Mouse (Mus musculus) lung, postnatal 10 days (tissue): ENCODE measurements at regions not wholly inside any gene's neighbourhood (a gene's known extent, or its start where the extent isn't known, plus 50 kb on each side); places are given as distances from the start of the nearest gene placed in this dataset.

ENCODE experiments used
- DNase-seq: peaks from one replicate; pipeline ENCODE4 v3.0.0; 2021

DNA sequence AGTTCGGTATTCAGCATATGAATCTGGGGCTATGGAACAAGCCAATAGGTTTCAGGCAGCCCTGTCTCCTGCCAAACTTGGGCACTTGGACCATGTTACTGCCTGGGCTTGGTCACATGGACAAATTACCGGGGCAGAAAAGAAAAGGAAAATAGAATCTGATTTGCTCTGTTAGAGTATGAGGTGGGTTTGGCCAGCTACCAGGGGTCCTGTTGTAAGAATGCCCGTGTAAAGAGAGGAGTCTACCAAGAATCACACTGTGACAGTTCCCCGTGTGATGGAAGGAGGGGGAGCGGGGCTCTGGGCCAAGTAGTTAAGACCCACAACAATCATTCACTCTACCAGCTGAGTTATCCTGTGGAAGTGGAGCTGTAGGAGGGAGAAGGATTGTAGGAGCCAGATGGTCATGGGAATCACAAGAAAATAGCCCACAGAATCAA lies 266.2 kb downstream of the Pik3r1 start:
- no peak for DNase-seq

DNA sequence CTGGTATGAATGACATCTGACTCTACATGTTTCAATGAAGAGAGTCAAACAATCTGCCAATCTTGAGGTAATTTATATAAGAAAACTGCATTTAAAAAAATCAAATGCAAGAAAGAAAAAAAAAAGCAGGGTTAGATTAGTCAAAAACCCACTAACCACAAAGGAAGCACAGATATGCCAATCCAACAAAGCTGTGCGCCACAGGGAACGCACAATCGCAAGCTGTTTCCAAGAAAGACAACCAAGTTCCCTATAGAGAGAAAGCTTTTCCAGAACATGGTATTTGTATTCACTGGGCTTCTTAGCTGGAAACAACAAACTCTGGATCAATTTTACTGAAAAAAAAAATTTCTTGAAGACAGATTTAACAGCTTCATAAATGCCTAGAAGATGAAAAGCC lies 267.0 kb downstream of the Pik3r1 start:
- DNase-seq: no peak

GRCm38 (mm10) chr13:101491835-101492234 lies 276.2 kb downstream of the Pik3r1 start:
- DNase-seq: no peak

DNA sequence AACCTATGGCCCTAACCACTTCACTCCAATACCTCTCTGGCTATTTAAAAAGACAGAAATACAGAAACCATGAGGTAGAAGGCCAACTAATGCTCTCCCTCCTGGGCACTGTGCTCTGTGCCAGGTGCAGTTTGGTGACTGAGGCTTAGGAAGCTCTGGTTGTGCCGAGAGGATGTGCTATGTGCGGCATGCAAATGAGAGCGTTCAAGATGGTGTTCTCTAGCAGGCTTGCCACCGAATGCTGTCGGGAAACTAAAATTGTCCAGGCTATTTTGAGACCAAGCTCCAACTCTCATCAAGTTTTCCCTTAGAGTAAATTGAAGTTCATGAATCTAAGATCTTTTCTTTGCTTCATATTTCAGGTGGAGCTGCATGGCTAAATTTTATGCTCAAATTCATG lies 277.1 kb downstream of the Pik3r1 start:
- no peak for DNase-seq

GRCm38 (mm10) chr13:101487621-101488020 lies 280.4 kb downstream of the Pik3r1 start:
- no peak for DNase-seq

DNA sequence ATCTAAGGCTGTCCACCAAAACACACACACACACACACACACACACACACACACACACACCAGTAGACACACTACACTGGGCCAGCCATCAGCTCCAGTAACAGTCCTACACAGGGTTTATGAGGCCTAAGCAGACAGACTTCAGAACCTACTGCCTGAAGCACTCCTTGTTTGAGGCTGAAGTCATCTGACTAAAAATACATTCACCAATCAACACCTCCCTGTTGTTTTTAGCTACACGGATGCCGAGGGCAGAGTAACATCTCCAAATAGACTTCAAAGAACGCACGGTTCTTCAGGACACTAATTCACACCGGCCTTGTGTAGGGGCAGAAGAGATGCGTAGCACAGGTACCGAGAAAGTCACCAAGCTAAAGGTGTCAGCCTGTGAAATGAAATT lies 282.2 kb downstream of the Pik3r1 start:
- no peak for DNase-seq

DNA sequence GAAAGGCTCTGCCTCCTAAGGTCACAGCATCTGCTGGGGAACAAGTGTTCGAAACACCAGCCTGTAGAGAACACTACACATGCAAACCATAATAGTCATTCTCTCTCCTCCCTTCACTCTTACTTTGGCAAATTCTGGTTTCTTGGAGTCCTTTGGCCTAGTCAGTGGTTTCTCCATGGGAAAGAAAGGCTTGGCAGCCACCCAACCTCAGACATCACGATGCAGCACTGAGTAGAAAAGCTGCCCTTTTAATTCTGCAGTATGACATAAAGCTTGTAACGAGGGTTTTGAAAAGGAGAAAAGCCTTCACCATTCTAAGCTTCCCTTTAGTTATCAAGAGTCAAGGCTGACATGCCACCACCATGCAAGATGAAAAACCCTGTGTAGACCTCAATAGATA lies 284.2 kb downstream of the Pik3r1 start:
- DNase-seq: peak; percentile 16

GRCm38 (mm10) chr13:101481551-101482184 lies 286.3 kb downstream of the Pik3r1 start:
- no peak for DNase-seq

DNA sequence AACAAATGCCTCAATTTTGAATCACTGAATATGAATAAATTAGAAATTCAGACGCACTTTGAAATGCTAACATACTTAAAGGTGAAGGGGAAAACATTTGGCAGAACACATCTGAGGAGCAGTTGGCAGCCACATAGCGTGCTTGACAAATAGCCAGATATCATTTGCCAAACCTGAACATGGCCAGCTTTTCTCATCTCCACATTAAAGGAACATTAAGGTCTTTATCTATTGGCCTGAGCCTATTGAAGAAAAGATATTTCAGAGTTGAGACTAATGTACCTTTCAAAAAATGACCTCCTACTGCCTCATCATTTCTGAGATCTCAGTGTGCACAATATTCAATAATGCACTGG lies 288.7 kb downstream of the Pik3r1 start:
- DNase-seq: no peak

- DNase-seq: no peak
Observed at GRCm38 (mm10) chr13:101478608-101479296, 289.3 kb downstream of the Pik3r1 start.

DNA sequence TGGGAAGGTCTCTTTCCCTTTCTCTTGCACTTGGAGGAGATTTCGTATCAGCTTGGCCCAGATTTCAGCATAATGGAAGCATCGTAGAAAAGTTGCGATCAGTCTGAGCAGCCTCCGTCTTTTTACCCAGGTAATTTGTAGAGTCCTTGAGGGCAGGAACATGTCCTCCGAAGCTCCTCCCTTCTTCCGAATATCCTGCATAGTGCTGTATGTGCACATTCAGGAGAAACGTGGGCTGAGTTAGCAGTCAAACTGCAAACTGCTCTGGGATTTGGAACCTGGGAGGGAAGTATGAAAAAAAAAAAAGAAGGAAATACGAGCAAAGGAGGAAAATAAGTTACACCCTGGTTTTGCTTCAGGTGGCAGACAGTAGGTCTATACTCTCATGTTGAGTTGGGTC lies 294.7 kb downstream of the Pik3r1 start:
- DNase-seq: no peak

DNA sequence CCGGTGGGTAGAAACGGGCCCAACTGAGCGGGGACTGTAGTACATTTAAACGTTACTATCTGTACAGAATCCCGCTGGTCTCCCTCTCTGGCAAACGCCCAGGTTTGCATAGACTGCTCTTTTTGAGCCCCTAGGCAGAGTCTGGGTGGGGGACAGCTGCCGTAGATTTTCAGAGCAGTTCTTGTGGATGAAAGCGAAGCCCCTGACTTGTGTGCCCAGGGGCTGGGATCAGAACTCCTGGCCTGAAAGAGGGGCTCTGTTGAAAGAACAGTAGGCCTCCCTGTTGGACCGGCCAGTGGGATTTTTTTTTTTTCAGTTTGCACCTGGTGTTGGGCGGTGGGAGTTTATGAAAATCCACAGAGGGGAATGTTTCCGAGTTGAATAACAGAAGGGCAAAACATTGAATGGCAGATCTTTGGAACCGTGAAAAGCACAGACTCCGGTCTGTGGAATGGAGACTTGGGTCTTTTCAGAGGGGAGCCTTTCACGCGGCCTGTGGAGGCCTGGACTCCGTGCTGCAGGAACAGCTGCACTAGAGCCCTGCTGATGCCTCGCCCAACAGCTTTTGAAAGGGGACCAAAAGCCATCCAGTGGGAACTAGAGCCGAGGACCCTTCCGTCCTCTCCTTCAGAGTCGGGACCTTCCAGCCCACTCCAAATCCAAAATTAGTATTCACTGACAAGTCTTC lies 297.3 kb downstream of the Pik3r1 start:
- DNase-seq: no peak

- DNase-seq: no peak
Observed at GRCm38 (mm10) chr13:101465748-101466127, 302.3 kb downstream of the Pik3r1 start.

DNA sequence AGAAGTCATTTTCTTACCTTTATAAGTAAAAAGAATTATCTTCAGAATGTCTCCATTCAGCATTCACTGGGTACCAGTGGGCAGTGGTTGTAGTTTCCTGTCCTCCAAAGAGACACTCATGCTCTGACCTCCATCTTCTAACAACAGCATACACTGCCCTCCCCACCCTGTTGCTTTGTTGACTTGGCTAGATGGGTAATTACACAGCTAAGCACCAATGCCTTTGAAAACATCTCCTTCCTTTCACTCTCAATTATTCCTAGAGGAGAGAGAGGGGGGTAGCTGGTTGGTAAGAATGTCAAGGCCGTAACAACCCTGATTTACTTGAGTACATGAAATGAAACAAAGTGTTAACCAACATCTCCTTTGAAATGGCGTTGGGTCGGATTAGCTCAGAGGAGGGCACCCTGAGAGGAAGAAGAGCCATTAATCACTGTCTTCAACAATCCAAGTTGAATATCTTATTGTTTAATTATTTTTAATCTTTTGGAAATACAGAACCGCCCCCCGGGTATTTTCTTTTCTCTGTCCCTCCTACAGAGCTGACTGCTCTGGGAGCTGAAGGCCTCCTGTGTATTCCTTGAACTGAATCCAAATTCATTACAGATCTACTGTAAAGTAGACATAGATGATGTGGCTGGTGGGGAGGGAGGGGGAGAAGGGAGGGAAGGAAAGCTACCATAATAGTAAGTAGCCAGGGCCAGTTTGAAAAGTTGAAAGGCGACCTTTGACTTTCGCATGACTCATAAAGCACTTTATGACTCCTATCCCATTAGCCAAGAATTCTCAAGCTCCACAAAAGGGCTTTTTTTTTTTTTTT lies 302.9 kb downstream of the Pik3r1 start:
- peak; percentile 8 for DNase-seq

GRCm38 (mm10) chr13:101456926-101457325 lies 311.1 kb downstream of the Pik3r1 start:
- no peak for DNase-seq

- no peak for DNase-seq
Observed at GRCm38 (mm10) chr13:101454276-101454675, 313.7 kb downstream of the Pik3r1 start.

GRCm38 (mm10) chr13:101450501-101450900 lies 317.5 kb downstream of the Pik3r1 start:
- no peak for DNase-seq

DNA sequence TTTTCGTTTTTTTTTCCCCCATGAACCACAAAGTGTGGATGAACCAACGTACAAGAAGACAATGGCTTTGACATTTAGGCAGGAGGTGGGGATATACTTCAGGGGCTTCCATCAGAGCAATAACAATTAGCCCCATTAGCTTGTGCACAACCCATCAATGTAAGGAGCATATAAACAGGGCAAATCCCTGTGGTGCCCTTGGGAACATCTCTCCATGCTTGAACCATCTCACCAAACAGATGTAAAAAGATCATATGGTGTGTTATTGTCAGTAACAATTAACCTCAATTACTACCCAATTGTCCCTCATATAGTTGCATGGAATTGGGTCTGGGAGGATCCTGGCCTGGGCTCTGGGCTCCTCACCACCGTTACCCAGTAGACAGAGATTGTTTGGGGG lies 328.5 kb downstream of the Pik3r1 start:
- no peak for DNase-seq

- no peak for DNase-seq
Observed at GRCm38 (mm10) chr13:101439041-101439440, 329.0 kb downstream of the Pik3r1 start.

DNA sequence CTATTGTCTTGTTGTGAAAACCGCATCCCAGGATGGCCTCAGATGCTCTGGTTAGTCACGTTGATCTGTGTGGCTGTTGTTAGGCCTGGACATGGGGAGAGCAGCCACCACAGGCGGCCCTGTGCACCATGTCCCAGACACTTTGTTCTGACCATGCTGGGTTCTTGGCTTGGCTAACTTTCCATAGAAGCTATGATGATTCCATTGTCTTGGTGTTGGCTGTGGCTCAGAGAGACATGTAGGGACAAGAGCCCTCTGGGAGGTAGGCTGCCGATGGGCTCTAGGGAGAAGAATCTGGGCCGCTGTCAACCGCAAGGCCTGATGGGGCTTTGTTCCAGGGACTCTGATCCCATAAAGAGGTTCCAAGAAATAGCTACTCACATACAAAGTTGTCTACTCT lies 334.9 kb downstream of the Pik3r1 start:
- no peak for DNase-seq

DNA sequence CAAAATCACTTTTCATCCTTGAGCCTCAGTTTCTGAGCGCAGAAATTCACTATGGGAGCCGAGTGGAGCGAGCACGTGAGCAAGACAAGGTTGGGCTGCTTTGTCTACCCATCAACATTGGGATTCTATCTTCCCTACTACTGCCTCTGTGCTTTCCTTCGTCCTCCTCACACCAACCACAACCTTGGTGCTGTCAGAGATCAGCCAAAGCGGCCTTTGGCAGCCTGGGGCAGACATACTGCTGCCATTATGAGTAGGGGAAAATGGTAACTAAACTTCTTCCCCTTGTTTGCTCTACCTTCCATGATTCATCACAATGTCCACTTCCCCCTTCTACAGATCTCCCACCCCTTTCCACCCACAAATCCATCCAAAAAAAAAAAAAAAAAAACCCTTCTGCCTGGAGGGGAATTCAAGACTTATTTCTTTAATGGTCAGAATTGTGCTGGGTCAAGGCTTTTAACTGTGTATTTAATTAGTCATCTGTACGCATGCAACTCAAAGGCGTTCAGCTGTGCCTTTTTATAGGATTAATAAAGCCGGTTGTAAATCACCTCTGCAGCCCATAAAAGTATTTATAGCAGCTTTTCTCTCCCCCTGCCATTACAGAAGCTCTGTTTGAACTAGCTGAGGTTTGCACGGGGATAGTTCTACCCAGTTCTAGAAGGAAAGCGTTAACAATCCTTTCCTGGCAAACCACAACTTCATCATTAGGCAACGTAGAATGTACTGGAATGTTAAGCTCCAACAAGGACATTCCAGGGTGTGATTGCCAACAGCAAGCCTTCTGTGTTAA lies 340.4 kb downstream of the Pik3r1 start:
- peak; percentile 24 for DNase-seq

DNA sequence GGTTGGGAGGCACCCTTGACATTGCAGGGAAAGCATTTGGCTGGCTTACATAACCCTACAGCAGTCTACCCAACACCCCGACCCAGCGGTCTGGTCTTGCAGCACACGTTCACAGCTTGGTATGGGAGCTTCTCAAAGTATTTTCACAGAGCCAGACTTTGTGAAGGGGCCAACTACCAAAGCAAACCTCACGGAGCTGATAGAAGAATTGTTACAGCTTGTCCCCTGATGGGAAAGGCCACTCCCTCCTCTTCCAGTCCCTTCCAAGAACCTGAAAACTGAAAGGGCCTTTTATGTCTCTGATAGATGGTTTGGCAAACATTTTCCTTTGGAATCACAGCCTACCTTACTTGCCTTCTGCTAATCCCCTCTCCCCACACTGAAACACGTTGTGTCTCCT lies 341.6 kb downstream of the Pik3r1 start:
- no peak for DNase-seq

- no peak for DNase-seq
Observed at GRCm38 (mm10) chr13:101422082-101422481, 345.9 kb downstream of the Pik3r1 start.
